Mouse (Mus musculus): Measurements from ENCODE around the gene Cdc34b. TPM values are rescaled to one million over a fixed set of nuclear protein-coding genes. Genes with fewer than 3 reads are reported as not detected.

Gene Cdc34b
- polyA plus RNA-seq, 1 experiment from 2014 or later = not detected

DNA sequence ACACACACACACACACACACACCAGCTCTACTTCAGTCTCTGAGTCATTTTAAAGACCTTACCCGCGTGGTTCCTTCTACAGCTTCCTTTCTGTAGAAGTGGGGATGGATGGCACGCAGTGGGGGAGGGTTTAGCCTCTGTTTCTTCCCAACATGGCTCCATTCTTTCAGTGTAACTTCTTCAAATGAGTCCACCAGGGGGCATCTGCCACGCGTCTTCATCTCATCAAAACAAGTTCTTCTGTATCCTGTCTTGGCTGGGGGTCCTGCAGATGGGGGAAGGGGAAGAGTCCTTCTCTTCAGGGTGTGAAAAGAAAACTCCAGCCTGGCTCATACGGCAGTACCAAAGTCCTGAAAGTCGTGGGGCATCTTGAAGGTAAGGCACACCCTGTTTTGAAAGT lies 37.6 kb upstream of the Cdc34b start:
- no peak overlapping the region for H3K4me3 ChIP-seq (ENCODE audit: low read depth, low read length)
- no peaks in the 10 kb centered on the region for H3K4me1 ChIP-seq (ENCODE audit: control insufficient read depth, insufficient read depth, low read length)
- H3K9ac ChIP-seq (ENCODE audit: low read length) = no peak overlapping the region
- H3K4me2 ChIP-seq (ENCODE audit: low read depth) = no peak overlapping the region
- WGBS = 46% methylated on average over 7 of the region's 7 CpGs
- H3K36me3 ChIP-seq (ENCODE audit: control insufficient read depth, insufficient read depth, low read length) = no peaks in the 10 kb centered on the region
- DNase-seq (ENCODE audit: low spot score) = no peak
- H3K27me3 ChIP-seq (ENCODE audit: control insufficient read depth, insufficient read depth, low read length) = no peaks in the 10 kb centered on the region
- H3K27ac ChIP-seq (ENCODE audit: low read depth, low read length) = no peak overlapping the region
- ATAC-seq (ENCODE audit: insufficient read depth, low FRiP score, low TSS enrichment) = no peak
- no peaks in the 10 kb centered on the region for H3K9me3 ChIP-seq (ENCODE audit: control insufficient read depth, low read length)

DNA sequence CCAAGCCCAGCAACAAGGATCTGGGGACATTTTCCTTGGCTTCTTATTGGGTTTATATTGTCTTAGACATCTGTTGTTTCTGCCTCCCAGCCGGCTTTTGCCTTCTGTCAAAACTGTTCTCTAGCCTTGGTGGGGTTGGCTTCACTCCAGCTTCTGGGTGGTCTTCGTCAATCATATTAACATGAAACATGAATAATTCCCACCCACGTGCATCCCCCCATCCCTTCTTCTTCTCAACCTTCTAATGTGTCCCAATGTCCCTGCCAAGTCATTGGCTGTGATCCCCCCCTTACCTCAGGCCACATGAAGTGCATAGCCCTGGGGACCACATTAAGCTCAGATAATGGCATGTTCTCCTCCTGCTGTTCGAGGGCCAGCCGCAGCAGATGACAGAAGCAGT lies 37.1 kb upstream of the Cdc34b start, which contains the start of gene Gm11541:
TSS of gene Gm11541 (minus strand) at position 28 of the 400 bp plus-strand sequence.
- Histone ChIP-seq H3K36me3 (ENCODE audit: control insufficient read depth, insufficient read depth, low read length) (no peaks in the 10 kb centered on the region), H3K4me2 (ENCODE audit: low read depth) (no peak within 1 kb of the TSS), H3K4me1 (ENCODE audit: control insufficient read depth, insufficient read depth, low read length) (no peaks in the 10 kb centered on the region), H3K4me3 (ENCODE audit: low read depth, low read length) (no peak within 1 kb of the TSS), H3K9me3 (ENCODE audit: control insufficient read depth, low read length) (no peaks in the 10 kb centered on the region), H3K9ac (ENCODE audit: low read length) (no peak within 1 kb of the TSS), H3K27me3 (ENCODE audit: control insufficient read depth, insufficient read depth, low read length) (no peaks in the 10 kb centered on the region), H3K27ac (ENCODE audit: low read depth, low read length) (no peak within 1 kb of the TSS)
- no peak for ATAC-seq (ENCODE audit: insufficient read depth, low FRiP score, low TSS enrichment)
- DNase-seq (ENCODE audit: low spot score) = no peak
- 82% methylated on average over 5 of the region's 5 CpGs for WGBS

DNA sequence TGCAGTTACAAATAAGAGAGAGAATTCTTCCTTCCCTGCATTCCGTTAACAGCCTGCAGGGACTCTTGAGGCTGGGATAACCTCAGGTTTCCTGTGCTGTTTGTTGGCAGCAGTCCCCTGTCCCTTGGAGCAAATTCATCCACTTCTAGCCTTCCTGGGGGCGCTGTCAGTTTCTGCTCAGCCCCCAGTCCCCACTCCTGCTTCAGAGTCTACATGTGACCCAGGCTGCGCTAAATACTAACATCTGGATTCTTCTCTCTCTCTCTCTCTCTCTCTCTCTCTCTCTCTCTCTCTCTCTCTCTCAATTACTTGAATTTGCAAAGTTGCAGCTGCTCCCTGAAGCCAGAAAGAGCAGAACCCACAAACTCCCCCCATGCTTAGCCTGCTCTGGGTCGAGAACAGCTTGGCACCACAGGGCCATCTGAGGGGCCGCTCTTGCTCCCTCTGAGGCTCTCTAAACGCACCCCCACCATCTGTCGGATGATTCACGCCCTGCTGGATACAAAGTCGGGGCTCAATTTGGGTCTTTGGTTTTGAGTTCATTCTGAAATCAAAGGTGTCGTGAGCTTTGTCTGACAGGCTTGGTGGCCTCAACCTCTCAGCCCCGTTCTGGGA lies 28.2 kb upstream of the Cdc34b start:
- H3K4me1 ChIP-seq (ENCODE audit: control insufficient read depth, insufficient read depth, low read length) = no peaks in the 10 kb centered on the region
- H3K36me3 ChIP-seq (ENCODE audit: control insufficient read depth, insufficient read depth, low read length) = no peaks in the 10 kb centered on the region
- 54% methylated on average over 11 of the region's 11 CpGs for WGBS

DNA sequence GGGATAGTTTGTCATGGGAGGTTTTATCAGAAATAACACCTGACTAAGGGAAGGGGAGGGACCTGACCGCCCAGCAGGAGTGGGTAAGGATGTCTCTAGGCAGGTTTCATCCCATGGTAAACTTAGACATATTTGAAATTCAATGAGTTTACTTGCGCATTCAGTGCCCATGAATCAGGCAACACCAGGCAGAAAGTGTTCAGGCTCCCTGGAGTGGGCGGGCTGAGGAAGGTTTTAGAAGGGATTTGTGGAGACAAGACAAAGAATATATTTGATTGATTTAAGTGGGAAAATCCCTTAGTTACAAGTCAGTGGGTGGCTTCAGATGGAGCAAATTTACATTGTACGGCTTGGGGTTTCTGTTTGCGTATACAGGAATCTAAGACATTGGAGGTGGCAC lies 26.0 kb upstream of the Cdc34b start:
- H3K4me1 ChIP-seq (ENCODE audit: control insufficient read depth, insufficient read depth, low read length) = no peaks in the 10 kb centered on the region
- 80% methylated on average over 5 of the region's 5 CpGs for WGBS
- no peak overlapping the region for H3K4me2 ChIP-seq (ENCODE audit: low read depth)
- H3K9me3 ChIP-seq (ENCODE audit: control insufficient read depth, low read length) = no peaks in the 10 kb centered on the region
- no peaks in the 10 kb centered on the region for H3K27me3 ChIP-seq (ENCODE audit: control insufficient read depth, insufficient read depth, low read length)
- no peak for ATAC-seq (ENCODE audit: insufficient read depth, low FRiP score, low TSS enrichment)
- H3K27ac ChIP-seq (ENCODE audit: low read depth, low read length) = no peak overlapping the region
- H3K9ac ChIP-seq (ENCODE audit: low read length) = no peak overlapping the region
- H3K36me3 ChIP-seq (ENCODE audit: control insufficient read depth, insufficient read depth, low read length) = no peaks in the 10 kb centered on the region
- DNase-seq (ENCODE audit: low spot score) = no peak
- no peak overlapping the region for H3K4me3 ChIP-seq (ENCODE audit: low read depth, low read length)

More for the DNA sequence above, 28.2 kb upstream of the Cdc34b start:
- no peaks in the 10 kb centered on the region for H3K27me3 ChIP-seq (ENCODE audit: control insufficient read depth, insufficient read depth, low read length)
- ATAC-seq (ENCODE audit: insufficient read depth, low FRiP score, low TSS enrichment) (no peak), DNase-seq (ENCODE audit: low spot score) (no peak)
- no peak overlapping the region for H3K4me2 ChIP-seq (ENCODE audit: low read depth)
- H3K9ac ChIP-seq (ENCODE audit: low read length) = no peak overlapping the region
- H3K4me3 ChIP-seq (ENCODE audit: low read depth, low read length) = no peak overlapping the region
- no peaks in the 10 kb centered on the region for H3K9me3 ChIP-seq (ENCODE audit: control insufficient read depth, low read length)
- no peak overlapping the region for H3K27ac ChIP-seq (ENCODE audit: low read depth, low read length)

DNA sequence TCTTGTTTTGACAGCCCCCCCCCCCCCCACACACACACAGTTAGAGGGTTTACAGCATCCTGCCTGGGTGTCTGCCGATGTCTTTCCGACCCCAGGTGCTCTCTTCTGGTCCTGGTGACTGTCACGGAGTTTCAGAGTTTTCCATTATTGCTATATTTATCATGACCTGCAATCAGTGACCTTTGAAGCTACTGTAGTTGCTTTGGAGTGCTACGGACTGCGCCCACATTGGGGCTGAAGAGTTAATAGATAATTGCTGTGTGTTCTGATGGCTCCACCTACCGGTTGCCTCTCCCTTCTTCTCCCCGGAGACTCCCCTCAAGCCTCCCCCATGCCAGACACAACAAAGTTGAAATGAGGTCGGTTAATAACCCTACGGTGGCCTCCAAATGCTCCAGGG lies 24.8 kb upstream of the Cdc34b start:
- ATAC-seq (ENCODE audit: insufficient read depth, low FRiP score, low TSS enrichment) = no peak
- no peak overlapping the region for H3K4me2 ChIP-seq (ENCODE audit: low read depth)
- H3K27ac ChIP-seq (ENCODE audit: low read depth, low read length) = no peak overlapping the region
- WGBS = 9% methylated on average over 9 of the region's 9 CpGs
- H3K4me3 ChIP-seq (ENCODE audit: low read depth, low read length) = no peak overlapping the region
- H3K4me1 ChIP-seq (ENCODE audit: control insufficient read depth, insufficient read depth, low read length) = no peaks in the 10 kb centered on the region
- no peaks in the 10 kb centered on the region for H3K9me3 ChIP-seq (ENCODE audit: control insufficient read depth, low read length)
- peak; percentile 53 for DNase-seq (ENCODE audit: low spot score)
- no peaks in the 10 kb centered on the region for H3K36me3 ChIP-seq (ENCODE audit: control insufficient read depth, insufficient read depth, low read length)
- H3K9ac ChIP-seq (ENCODE audit: low read length) = no peak overlapping the region
- no peaks in the 10 kb centered on the region for H3K27me3 ChIP-seq (ENCODE audit: control insufficient read depth, insufficient read depth, low read length)

DNA sequence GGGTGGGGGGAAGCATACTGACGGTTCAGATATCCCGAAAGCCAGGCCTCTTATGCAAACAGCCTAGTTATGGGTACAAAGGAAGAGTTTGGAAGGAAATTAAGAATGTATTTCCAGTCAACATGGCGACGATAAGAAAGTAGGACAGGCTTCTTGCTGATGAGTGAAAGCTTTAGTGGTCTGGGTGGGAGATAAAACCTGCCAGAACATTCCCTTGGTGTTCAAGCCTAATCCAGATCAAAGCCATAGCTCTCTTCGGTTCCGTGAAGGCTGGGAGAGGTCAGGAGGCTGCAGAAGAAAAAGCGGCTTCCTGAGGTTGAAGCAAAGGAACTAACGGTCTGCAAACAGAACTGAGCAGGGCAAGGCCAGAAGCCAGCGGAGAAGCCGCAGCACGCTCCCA lies 24.3 kb upstream of the Cdc34b start:
- 38% methylated on average over 11 of the region's 11 CpGs for WGBS
- no peaks in the 10 kb centered on the region for H3K9me3 ChIP-seq (ENCODE audit: control insufficient read depth, low read length)
- no peak overlapping the region for H3K4me2 ChIP-seq (ENCODE audit: low read depth)
- DNase-seq (ENCODE audit: low spot score) (no peak), ATAC-seq (ENCODE audit: insufficient read depth, low FRiP score, low TSS enrichment) (no peak)
- no peak overlapping the region for H3K9ac ChIP-seq (ENCODE audit: low read length)
- no peaks in the 10 kb centered on the region for H3K4me1 ChIP-seq (ENCODE audit: control insufficient read depth, insufficient read depth, low read length)
- H3K27ac ChIP-seq (ENCODE audit: low read depth, low read length) = no peak overlapping the region
- H3K27me3 ChIP-seq (ENCODE audit: control insufficient read depth, insufficient read depth, low read length) = no peaks in the 10 kb centered on the region
- H3K36me3 ChIP-seq (ENCODE audit: control insufficient read depth, insufficient read depth, low read length) = no peaks in the 10 kb centered on the region
- H3K4me3 ChIP-seq (ENCODE audit: low read depth, low read length) = no peak overlapping the region

DNA sequence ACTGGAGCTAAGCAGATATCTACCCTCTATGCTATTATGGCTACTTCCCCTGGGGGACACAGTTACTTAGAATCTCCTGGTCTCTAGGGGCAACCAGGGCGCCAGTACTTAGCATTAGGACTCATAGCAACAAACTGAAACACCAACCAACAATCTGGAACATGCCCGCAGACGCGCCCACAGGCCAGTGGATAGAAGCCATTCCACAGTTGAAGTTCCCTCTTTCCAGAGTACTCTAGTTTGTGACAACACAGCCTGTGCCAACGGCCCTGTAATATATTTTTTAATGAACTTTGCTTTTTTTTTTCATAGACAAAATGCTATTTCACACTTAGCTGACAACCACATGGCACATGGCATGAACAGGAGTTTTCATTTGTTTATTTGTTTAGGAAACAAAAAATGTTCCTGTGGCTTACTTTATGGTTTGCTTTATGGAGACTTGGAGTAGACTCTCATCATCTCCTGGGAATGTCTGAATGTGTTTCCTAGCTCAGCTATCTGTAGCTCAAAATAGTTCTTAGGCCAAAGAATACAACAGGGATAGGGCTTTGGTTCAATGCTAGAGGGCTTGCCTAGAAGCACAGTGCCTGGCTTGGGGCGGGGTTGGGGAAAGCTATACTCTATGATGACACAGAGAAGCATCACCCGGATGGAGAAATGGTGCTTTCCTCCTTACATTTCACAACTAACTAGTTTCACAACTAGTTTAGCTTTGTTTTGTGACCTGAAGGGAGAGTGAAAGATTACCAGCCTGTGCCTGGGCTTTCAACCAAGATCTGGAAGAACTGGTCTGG lies 23.3 kb upstream of the Cdc34b start:
- H3K4me2 ChIP-seq (ENCODE audit: low read depth) = no peak overlapping the region
- H3K27me3 ChIP-seq (ENCODE audit: control insufficient read depth, insufficient read depth, low read length) = no peaks in the 10 kb centered on the region
- H3K9ac ChIP-seq (ENCODE audit: low read length) = no peak overlapping the region
- ATAC-seq (ENCODE audit: insufficient read depth, low FRiP score, low TSS enrichment) (no peak), DNase-seq (ENCODE audit: low spot score) (no peak)
- H3K4me1 ChIP-seq (ENCODE audit: control insufficient read depth, insufficient read depth, low read length) = no peaks in the 10 kb centered on the region
- WGBS = 92% methylated on average over 7 of the region's 7 CpGs
- H3K36me3 ChIP-seq (ENCODE audit: control insufficient read depth, insufficient read depth, low read length) = no peaks in the 10 kb centered on the region
- H3K27ac ChIP-seq (ENCODE audit: low read depth, low read length) = no peak overlapping the region
- no peaks in the 10 kb centered on the region for H3K9me3 ChIP-seq (ENCODE audit: control insufficient read depth, low read length)
- H3K4me3 ChIP-seq (ENCODE audit: low read depth, low read length) = no peak overlapping the region

DNA sequence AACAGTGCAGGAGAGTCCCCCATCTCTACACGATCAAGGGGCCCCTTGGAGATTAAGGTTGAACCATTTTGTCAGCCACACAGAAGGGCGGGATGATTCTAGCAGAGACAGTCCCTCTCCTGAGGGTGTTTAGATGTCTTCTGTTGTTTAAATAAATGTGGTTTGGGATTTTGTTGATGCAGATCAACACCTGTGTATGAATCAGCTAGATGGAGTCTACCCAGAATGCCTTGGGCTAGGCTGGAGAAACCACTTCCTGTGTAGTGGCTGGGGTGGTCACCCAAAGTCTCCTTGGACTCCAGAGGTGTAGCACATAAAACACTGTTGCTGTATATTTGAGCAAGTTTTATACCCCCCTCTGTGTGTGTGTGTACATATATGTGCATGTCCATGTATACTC lies 22.4 kb upstream of the Cdc34b start:
- H3K9ac ChIP-seq (ENCODE audit: low read length) = no peak overlapping the region
- no peak overlapping the region for H3K27ac ChIP-seq (ENCODE audit: low read depth, low read length)
- H3K4me2 ChIP-seq (ENCODE audit: low read depth) = no peak overlapping the region
- WGBS = 97% methylated on average over 2 of the region's 2 CpGs
- no peaks in the 10 kb centered on the region for H3K4me1 ChIP-seq (ENCODE audit: control insufficient read depth, insufficient read depth, low read length)
- H3K27me3 ChIP-seq (ENCODE audit: control insufficient read depth, insufficient read depth, low read length) = no peaks in the 10 kb centered on the region
- no peak for DNase-seq (ENCODE audit: low spot score)
- no peak for ATAC-seq (ENCODE audit: insufficient read depth, low FRiP score, low TSS enrichment)
- H3K4me3 ChIP-seq (ENCODE audit: low read depth, low read length) = no peak overlapping the region
- no peaks in the 10 kb centered on the region for H3K9me3 ChIP-seq (ENCODE audit: control insufficient read depth, low read length)
- H3K36me3 ChIP-seq (ENCODE audit: control insufficient read depth, insufficient read depth, low read length) = no peaks in the 10 kb centered on the region

DNA sequence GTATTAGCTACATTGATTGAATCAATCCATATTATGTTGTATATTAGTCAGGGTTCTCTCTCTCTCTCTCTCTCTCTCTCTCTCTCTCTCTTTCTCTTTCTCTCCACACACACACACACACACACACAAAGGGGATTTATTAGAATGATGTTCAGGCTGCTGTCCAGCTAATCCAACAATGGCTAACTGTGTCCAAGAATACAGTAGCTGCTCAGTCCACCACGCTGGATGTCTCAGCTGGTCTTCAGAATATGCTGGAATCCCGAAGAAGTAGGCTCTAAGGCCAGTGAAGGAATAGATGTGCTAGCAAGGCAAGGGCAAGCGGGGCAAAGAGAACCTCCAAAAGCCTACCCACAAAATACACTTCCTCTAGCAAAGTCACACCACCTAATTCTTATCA lies 14.3 kb upstream of the Cdc34b start:
- Histone ChIP-seq H3K27ac (ENCODE audit: low read depth, low read length) (no peak overlapping the region), H3K9ac (ENCODE audit: low read length) (no peak overlapping the region), H3K9me3 (ENCODE audit: control insufficient read depth, low read length) (no peaks in the 10 kb centered on the region), H3K4me1 (ENCODE audit: control insufficient read depth, insufficient read depth, low read length) (no peaks in the 10 kb centered on the region), H3K36me3 (ENCODE audit: control insufficient read depth, insufficient read depth, low read length) (no peaks in the 10 kb centered on the region), H3K4me2 (ENCODE audit: low read depth) (no peak overlapping the region), H3K27me3 (ENCODE audit: control insufficient read depth, insufficient read depth, low read length) (no peaks in the 10 kb centered on the region), H3K4me3 (ENCODE audit: low read depth, low read length) (no peak overlapping the region)
- 85% methylated on average over 3 of the region's 3 CpGs for WGBS
- DNase-seq (ENCODE audit: low spot score) (no peak), ATAC-seq (ENCODE audit: insufficient read depth, low FRiP score, low TSS enrichment) (no peak)
